Mouse (Mus musculus) forebrain, embryonic 11.5 days (tissue): ENCODE measurements around the gene Gm45713. TPM values are rescaled to one million over a fixed set of nuclear protein-coding genes. Genes with fewer than 3 reads are reported as not detected.

Experiments
- ATAC-seq: fragments of 200-750 bp; cut with Nextera tagmentation; replicated peaks from 2 replicates; pipeline ENCODE4 v1.8.0; 2017; ENCODE audit warnings: moderate TSS enrichment; ENCODE audit not compliant: low FRiP score
- DNase-seq: peaks from one replicate; pipeline ENCODE4 v3.0.0-alpha.2; 2017; ENCODE audit warnings: low spot score
- H3K27ac ChIP-seq: fragments of 300-500 bp; sonication (generic); 2 replicates; pipeline ENCODE4 v1.5.1; 2014; ENCODE audit warnings: low read depth, low read length
- H3K27me3 ChIP-seq: fragments of 300-500 bp; sonication (generic); 2 replicates; pipeline ENCODE4 v1.6.1; 2014; ENCODE audit warnings: mild to moderate bottlenecking, low read length, mixed read lengths; ENCODE audit not compliant: control insufficient read depth, insufficient read depth
- H3K36me3 ChIP-seq: fragments of 300-500 bp; sonication (generic); 2 replicates; pipeline ENCODE4 v1.6.1; 2014; ENCODE audit warnings: mild to moderate bottlenecking, low read length, moderate library complexity, mixed read lengths; ENCODE audit not compliant: control insufficient read depth, insufficient read depth
- H3K4me1 ChIP-seq: fragments of 300-500 bp; sonication (generic); replicated peaks from 2 replicates; pipeline ENCODE4 v1.6.1; 2014; ENCODE audit warnings: low read length, mixed read lengths; ENCODE audit not compliant: control insufficient read depth, insufficient read depth
- H3K4me2 ChIP-seq: fragments of 300-500 bp; sonication (generic); 2 replicates; pipeline ENCODE4 v1.6.1; 2014; ENCODE audit warnings: low read depth, mild to moderate bottlenecking, low read length, moderate library complexity, mixed read lengths; ENCODE audit not compliant: severe bottlenecking
- H3K4me3 ChIP-seq: fragments of 300-500 bp; sonication (generic); 2 replicates; pipeline ENCODE4 v1.5.1; 2014; ENCODE audit warnings: low read depth, low read length
- H3K9ac ChIP-seq: fragments of 300-500 bp; sonication (generic); 2 replicates; pipeline ENCODE4 v1.6.1; 2014; ENCODE audit warnings: low read length
- H3K9me3 ChIP-seq: fragments of 300-500 bp; sonication (generic); 2 replicates; pipeline ENCODE4 v1.6.1; 2016; ENCODE audit warnings: low read length, mixed read lengths; ENCODE audit not compliant: control insufficient read depth
- WGBS: fragments of 180-500 bp; shearing (Covaris S2); extraction: QIAGEN DNeasy Blood & Tissue Kit; methylation state at CpG from one replicate; pipeline ENCODE4 v1.1.7; 2014; 5-methylcytosine and 5-hydroxymethylcytosine counted together
- polyA plus RNA-seq: library from polyadenylated mRNA; unstranded; fragments of >200 nt; fragmentation: Nextera tagmentation; extraction: Ambion mirVana; gene quantifications from 2 replicates; pipeline ENCODE4 v1.2.1, GENCODE M21; 2014

The Gm45713 gene
- polyA plus RNA-seq, 1 experiment from 2014 or later: 0.55 TPM

GRCm38 (mm10) chr7:45135370-45135769, 661 bp downstream of the Gm45713 start:
- H3K9me3 ChIP-seq: no peaks in the 10 kb centered on the region
- WGBS: 87% methylated on average over 3 of the region's 3 CpGs
- H3K4me1 ChIP-seq: peaks cover 4% of the 10 kb centered on the region; the same call in 1 of the 2 replicates
- H3K27me3 ChIP-seq: peaks cover 2% of the 10 kb centered on the region; the same call in 1 of the 2 replicates
- DNase-seq (no peak), ATAC-seq (no peak)
- H3K36me3 ChIP-seq: no peaks in the 10 kb centered on the region
- H3K4me2 ChIP-seq: no peak overlapping the region; the same call in 1 of the 2 replicates
- no peak overlapping the region for H3K4me3 ChIP-seq
- no peak overlapping the region for H3K27ac ChIP-seq
- H3K9ac ChIP-seq: no peak overlapping the region

- 7% methylated on average over 12 of the region's 12 CpGs for WGBS
- no peak for DNase-seq
- Histone ChIP-seq H3K9ac (no peak overlapping the region), H3K4me2 (no peak overlapping the region), H3K4me3 (no peak overlapping the region), H3K36me3 (no peaks in the 10 kb centered on the region), H3K27ac (no peak overlapping the region), H3K9me3 (no peaks in the 10 kb centered on the region), H3K4me1 (peaks cover 7% of the 10 kb centered on the region; the same call in 1 of the 2 replicates), H3K27me3 (peaks cover 2% of the 10 kb centered on the region; the same call in 1 of the 2 replicates)
- ATAC-seq: no peak
These were observed 1.4 kb downstream of the Gm45713 start for GRCm38 (mm10) chr7:45134544-45135026.

- H3K4me3 ChIP-seq: no peak overlapping the region
- peaks cover 8% of the 10 kb centered on the region; the same call in 1 of the 2 replicates for H3K4me1 ChIP-seq
- 78% methylated on average over 8 of the region's 8 CpGs for WGBS
- peaks cover 2% of the 10 kb centered on the region; the same call in 1 of the 2 replicates for H3K27me3 ChIP-seq
- no peaks in the 10 kb centered on the region for H3K9me3 ChIP-seq
- H3K9ac ChIP-seq: no peak overlapping the region
- no peaks in the 10 kb centered on the region for H3K36me3 ChIP-seq
- no peak overlapping the region for H3K4me2 ChIP-seq
- no peak for ATAC-seq
- DNase-seq: no peak
- H3K27ac ChIP-seq: no peak overlapping the region
These were observed 2.4 kb downstream of the Gm45713 start for GRCm38 (mm10) chr7:45133446-45134159.

GRCm38 (mm10) chr7:45131850-45132249, 4.2 kb downstream of the Gm45713 start:
- H3K4me2 ChIP-seq: no peak overlapping the region
- no peaks in the 10 kb centered on the region; the same call in 1 of the 2 replicates for H3K27me3 ChIP-seq
- H3K9me3 ChIP-seq: no peaks in the 10 kb centered on the region
- H3K4me3 ChIP-seq: no peak overlapping the region
- peaks cover under 1% of the 10 kb centered on the region; the same call in 1 of the 2 replicates for H3K36me3 ChIP-seq
- DNase-seq: no peak
- ATAC-seq: no peak
- 80% methylated on average over 11 of the region's 11 CpGs for WGBS
- no peak overlapping the region for H3K9ac ChIP-seq
- peaks cover 14% of the 10 kb centered on the region for H3K4me1 ChIP-seq
- H3K27ac ChIP-seq: no peak overlapping the region

GRCm38 (mm10) chr7:45129776-45130512, 6.1 kb downstream of the Gm45713 start:
- Histone ChIP-seq H3K4me3 (peak overlapping the region; percentile 97), H3K4me1 (peaks cover 18% of the 10 kb centered on the region), H3K9me3 (no peaks in the 10 kb centered on the region), H3K27ac (peak overlapping the region; percentile 90; the same call in 1 of the 2 replicates), H3K27me3 (no peaks in the 10 kb centered on the region), H3K36me3 (peaks cover 9% of the 10 kb centered on the region), H3K4me2 (peak overlapping the region; percentile 68), H3K9ac (peak overlapping the region; percentile 81)
- ATAC-seq: no peak
- 60% methylated on average over 15 of the region's 15 CpGs for WGBS
- no peak for DNase-seq

- Histone ChIP-seq H3K27me3 (no peaks in the 10 kb centered on the region), H3K27ac (peak overlapping the region; percentile 90), H3K4me2 (peak overlapping the region; percentile 68), H3K4me3 (peak overlapping the region; percentile 97), H3K4me1 (peaks cover 22% of the 10 kb centered on the region), H3K9me3 (no peaks in the 10 kb centered on the region), H3K36me3 (peaks cover 9% of the 10 kb centered on the region), H3K9ac (peak overlapping the region; percentile 81)
- no peak; the same call in 1 of the 2 replicates for ATAC-seq
- DNase-seq: no peak
- 1% methylated on average over 17 of the region's 17 CpGs for WGBS
These were observed 6.7 kb downstream of the Gm45713 start for GRCm38 (mm10) chr7:45129318-45129717.

GRCm38 (mm10) chr7:45128624-45129246, 7.3 kb downstream of the Gm45713 start, which contains the start of gene Rpl13a:
Gene Rpl13a, minus strand, starts transcription at chr7:45128761.
- H3K4me3 ChIP-seq: peak within 1 kb of the TSS; percentile 97
- WGBS: 0% methylated on average over 48 of the region's 48 CpGs
- ATAC-seq: peak; percentile 93

GRCm38 (mm10) chr7:45127700-45128224, 8.3 kb downstream of the Gm45713 start:
- WGBS: under 1% methylated on average over 6 of the region's 6 CpGs
- Histone ChIP-seq H3K9me3 (no peaks in the 10 kb centered on the region), H3K27ac (peak overlapping the region; percentile 88), H3K27me3 (no peaks in the 10 kb centered on the region), H3K36me3 (peaks cover 13% of the 10 kb centered on the region), H3K4me2 (peak overlapping the region; percentile 97), H3K4me1 (peaks cover 28% of the 10 kb centered on the region), H3K4me3 (peak overlapping the region; percentile 97), H3K9ac (peak overlapping the region; percentile 100)
- ATAC-seq: no peak
- DNase-seq: no peak

More at GRCm38 (mm10) chr7:45128624-45129246, 7.3 kb downstream of the Gm45713 start, which contains the start of gene Rpl13a:
- peak within 1 kb of the TSS; percentile 100 for H3K9ac ChIP-seq
- H3K4me1 ChIP-seq: peaks cover 22% of the 10 kb centered on the region
- H3K9me3 ChIP-seq: no peaks in the 10 kb centered on the region
- H3K27me3 ChIP-seq: no peaks in the 10 kb centered on the region
- DNase-seq: peak; percentile 99
- peak within 1 kb of the TSS; percentile 97 for H3K4me2 ChIP-seq
- H3K27ac ChIP-seq: peak within 1 kb of the TSS; percentile 90
- peaks cover 9% of the 10 kb centered on the region for H3K36me3 ChIP-seq
